Mouse (Mus musculus) activated CD4-positive, CD25-positive, alpha-beta regulatory T cell, adult 4 months (primary cell): ENCODE data around the gene Smim5. TPM values are rescaled to one million over a fixed set of nuclear protein-coding genes. Genes with fewer than 3 reads are reported as not detected.

Source experiments
- ATAC-seq: one replicate; pipeline ENCODE4 v1.8.0; 2017
- polyA plus RNA-seq, 2 experiments: library from polyadenylated mRNA; unstranded; fragments of 100-300 nt; shearing (Covaris generic); gene quantifications; one replicate each; pipeline ENCODE4 v1.2.1; 2017

Smim5 gene
- polyA plus RNA-seq, 2 experiments from 2014 or later = 0.89 to 1.2 TPM

GRCm38 (mm10) chr11:115898446-115898845 lies 1.3 kb upstream of the Smim5 start:
- peak; percentile 36 for ATAC-seq

DNA sequence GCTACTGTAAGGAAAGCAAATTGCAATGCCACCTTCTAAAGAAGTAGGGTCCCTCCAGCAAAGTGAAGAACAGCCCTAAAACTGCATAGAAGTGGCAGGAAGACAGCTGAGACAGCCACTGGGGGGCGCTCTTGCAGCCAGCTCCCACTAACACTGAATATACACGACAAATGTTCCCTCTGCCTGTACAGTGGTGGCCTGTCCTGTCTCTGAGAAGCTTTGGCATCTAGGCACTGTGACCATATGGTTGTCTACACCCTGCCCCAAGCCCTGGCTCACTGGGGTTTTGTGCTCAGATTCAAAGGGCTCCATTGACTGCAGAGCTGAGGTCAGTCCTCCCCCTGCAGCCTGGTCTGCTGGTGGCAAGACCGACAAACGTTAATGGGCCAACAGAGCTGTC lies 880 bp upstream of the Smim5 start:
- ATAC-seq = no peak

GRCm38 (mm10) chr11:115900561-115901337 lies 983 bp downstream of the Smim5 start:
- no peak for ATAC-seq

DNA sequence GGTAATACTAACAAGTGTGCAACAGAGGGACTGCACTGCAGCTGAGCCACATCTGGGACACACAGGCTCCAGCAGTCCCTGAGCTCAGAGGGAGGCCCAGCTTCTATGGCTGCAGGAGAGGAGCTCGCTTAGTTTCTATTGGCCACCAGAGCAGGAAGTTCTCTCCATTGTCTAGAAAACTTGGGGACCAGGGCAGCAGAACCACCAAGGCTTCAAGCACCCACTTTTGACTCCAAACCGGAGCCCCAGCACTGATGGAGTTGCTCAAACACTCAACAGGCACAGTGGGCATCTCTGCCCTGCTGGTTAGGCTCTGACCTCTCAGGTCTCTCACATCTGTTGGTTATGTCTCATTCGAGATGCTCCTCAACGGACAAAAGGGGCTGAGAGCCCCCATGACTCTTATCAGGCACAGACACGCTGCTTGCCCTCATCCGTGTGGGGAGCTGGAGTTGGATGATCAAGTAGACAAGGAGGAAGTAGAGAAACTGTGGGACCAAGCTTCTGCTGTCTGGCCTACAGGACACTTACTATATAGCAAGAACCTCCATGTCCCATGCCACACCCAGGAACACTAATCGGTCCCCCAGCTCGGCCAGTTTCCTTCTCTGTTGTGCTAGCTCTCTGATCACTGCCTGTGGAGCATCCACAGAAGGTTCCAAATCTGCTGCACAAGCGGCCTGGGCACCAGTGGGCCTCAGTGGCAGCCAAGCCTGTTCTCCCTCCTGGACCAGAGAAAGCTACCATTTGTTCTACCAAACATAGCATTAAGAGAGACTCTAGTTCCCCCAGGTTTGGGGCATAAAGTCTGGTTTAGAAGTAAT lies 1.8 kb downstream of the Smim5 start:
- ATAC-seq = no peak

DNA sequence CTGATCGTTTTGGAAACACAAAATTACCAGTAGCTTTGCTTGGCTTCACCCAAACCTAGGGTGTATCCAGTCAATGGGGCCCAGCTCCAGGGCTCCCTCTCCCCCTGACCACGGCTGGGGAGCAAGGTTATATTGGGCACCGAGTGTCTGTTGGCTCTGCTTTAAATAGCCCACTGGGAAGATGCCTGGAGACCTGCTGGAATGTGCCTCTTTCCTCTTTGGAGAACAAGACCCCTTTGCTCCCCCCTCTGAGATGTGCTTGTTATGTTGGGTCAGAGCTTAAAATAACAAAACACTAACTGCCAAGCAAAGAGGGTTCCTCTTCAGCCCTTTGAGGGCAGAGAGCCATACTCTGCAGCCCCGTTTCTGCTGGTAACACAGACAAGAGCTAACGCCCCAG lies 2.4 kb downstream of the Smim5 start:
- no peak for ATAC-seq

DNA sequence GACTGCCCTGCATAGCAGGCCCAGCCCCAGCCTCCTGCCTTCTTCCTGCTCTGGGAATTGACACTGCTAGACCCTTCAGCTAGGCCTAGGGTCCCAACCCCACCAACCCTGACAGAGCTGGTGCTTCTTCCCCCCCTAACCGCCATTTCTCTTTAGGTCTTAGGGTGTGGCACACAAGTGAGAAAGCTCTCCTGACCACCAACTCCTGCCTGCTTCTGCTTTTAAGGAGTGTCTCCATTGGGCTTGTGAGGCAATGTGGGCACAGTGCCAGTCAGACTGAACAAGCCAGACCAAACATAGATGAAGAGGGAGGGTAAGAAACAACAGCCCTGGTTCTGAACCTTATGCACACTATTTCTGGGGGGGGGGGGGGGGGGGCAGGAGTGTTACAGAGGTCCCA lies 3.1 kb downstream of the Smim5 start:
- ATAC-seq = no peak

- no peak for ATAC-seq
These were observed 3.8 kb downstream of the Smim5 start for GRCm38 (mm10) chr11:115903384-115904230.

- ATAC-seq = no peak
These were observed 4.6 kb downstream of the Smim5 start for GRCm38 (mm10) chr11:115904231-115904955.

DNA sequence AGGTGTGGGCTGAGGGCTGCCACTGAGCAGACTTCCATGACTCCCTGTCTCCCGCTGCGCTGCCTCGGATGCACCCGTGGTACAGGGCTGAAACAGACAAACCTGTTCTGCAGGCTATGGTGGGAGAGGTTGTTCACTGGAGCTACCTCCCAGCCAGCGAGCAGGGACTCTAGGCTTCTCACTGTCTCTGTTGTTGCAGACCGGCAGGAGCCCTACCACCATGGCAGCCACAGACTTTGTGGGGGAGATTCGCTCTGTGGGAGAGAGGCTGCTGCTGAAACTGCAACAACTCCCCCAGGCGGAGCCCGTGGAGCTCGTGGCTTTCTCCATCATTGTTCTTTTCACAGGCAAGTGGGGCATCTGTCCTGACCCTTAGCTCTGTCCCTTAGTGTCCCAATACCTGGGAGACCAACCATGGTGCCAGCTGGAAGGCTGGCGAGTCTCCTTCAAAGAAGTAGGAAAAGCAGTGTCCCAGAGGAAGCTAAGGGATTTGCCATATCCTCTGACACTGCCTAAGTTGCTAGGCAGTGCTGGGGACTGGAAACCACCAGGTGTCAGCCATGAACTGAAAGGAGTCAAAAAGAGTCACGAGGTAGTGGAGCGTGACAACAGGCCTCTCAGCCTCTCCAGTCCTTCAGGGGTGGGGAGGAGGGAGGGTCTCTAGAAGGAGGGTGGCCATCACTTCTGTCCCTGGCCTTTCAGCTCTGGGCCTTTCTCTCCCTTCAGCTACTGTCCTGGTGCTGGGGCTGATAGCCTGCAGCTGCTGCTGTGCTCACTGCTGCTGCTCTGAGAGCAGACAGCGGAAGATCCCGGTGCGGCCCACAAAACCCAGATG lies 5.4 kb downstream of the Smim5 start:
- ATAC-seq = no peak

DNA sequence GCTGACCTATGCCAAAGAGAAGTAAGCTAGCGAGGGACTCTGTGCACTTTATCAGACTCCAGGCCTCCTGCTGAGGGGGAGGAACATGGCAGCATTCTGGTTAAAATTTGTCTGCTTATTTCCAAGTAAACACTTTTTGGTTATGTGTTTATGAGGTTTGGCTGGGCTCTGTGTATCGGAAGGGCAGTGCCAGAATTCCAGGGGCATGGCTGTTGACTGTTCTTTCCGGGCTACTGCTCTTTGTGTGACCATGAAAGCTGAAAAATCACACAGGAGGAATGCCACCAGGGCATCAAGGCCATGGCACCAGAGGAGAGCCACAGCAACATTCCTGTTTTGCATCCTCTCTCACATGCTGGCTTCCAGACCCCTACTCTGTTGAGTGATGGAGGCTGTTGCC lies 6.3 kb downstream of the Smim5 start:
- ATAC-seq = no peak

DNA sequence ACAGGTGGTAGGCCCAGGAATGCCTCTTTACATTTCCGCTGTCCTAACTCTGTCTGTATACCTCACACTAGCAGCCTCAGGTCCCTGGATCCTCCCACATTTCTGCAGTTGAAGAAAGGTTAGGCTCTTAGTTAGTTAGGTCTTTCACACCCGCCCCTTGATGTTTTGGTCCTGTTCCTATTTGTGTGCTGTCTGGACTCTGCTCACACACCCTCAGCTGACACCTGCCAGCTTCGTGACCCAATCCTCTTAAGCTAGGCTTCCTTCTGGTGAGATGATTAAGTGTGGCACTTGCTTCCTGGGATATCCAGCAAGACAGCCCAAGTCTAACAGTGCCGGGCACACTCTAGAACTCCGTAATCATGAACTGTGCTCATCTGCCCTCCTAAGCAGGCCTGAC lies 6.8 kb downstream of the Smim5 start:
- ATAC-seq = no peak

DNA sequence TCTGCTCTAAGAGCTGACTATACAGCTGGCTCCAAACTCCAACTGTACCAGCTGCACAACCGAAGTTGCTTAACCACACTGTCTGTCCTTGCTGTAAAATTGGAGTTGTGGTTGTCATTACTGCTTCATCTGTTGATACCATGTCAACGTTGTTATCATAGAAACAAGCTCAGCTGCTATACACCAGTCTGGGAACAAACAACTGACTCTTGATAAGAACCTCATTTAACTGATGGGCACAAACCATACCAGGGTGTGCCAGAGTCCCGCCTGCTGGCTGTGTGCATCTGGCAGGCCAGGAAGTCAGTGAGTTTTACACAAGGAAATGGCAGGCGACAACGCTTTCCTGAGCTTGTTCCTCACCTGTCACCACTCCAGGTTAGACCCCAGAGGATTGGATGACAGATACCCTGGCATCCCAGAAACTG lies 11.4 kb downstream of the Smim5 start:
- ATAC-seq = no peak

- no peak for ATAC-seq
These were observed 12.0 kb downstream of the Smim5 start, which contains the start of gene Smim6 for GRCm38 (mm10) chr11:115911632-115912376. TSS of gene Smim6 (plus strand) at chr11:115912017.

GRCm38 (mm10) chr11:115916579-115916978 lies 16.8 kb downstream of the Smim5 start:
- no peak for ATAC-seq

DNA sequence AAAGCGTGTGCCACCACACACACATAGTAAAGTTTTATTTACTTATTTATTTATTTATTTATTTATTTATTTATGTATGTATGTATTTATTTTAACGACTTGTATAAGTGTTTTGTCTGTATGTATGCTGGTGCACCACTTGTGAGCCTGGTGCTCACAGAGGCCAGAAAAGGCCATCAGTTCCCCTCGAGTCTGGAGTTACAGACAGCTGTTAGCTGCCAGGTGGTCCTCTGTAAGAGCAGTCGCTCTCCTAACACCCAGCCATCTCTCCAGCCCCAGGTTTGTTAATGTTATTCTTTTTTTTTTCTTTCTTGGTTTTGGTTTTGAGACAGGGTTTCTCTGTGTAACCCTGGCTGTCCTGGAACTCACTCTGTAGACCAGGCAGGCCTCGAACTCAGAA lies 18.9 kb downstream of the Smim5 start:
- ATAC-seq = no peak

- no peak for ATAC-seq
These were observed 19.3 kb downstream of the Smim5 start for GRCm38 (mm10) chr11:115919073-115919472.

DNA sequence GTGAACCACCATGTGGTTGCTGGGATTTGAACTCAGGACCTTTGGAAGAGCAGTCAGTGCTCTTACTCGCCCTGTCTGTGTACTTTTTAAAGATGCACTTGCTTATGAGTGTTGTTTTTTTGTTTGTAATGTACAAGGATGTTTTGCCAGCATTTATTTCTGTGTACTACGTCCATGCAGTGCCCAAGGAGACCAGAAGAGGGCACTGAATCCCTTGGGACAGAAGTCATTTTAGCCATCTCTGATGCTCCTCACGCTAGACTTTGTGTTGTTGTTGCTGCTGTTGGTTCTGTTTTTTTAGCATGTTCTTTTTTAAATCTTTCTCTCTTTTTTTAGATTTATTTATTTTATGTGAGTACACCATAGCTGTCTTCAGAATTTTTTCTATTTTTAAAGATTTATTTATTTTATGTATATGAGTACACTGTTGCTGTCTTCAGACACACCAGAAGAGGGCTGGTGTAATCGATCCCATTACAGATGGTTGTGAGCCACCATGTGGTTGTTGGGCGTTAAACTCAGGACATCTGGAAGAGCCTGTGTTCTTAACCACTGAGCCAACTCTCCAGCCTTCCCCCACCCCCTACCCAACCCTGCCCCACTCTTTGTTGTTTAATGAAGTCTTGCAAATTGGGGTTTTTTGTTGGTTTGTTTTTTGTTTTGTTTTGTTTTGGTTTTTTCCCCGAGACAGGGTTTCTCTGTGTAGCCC lies 20.5 kb downstream of the Smim5 start:
- no peak for ATAC-seq

DNA sequence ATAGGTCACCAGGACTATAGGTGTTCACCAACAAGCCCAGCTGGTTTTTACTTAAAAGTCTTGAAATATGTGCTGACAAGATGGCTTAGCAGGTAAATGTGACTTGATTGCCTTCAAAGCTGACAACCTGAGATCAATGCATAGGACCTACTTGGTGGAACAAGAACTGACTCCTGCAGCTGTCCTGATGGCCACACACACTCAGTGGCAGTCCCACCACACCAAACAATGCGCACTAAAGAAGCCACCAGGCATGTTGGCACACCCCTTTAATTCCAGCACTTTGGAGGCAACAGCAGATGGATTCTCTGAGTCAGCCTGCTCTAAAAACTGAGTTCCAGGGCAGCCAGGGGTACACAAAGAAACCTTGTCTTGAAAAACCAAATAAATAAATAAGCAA lies 22.2 kb downstream of the Smim5 start:
- ATAC-seq = no peak

GRCm38 (mm10) chr11:115929031-115929430 lies 29.3 kb downstream of the Smim5 start:
- ATAC-seq = no peak

DNA sequence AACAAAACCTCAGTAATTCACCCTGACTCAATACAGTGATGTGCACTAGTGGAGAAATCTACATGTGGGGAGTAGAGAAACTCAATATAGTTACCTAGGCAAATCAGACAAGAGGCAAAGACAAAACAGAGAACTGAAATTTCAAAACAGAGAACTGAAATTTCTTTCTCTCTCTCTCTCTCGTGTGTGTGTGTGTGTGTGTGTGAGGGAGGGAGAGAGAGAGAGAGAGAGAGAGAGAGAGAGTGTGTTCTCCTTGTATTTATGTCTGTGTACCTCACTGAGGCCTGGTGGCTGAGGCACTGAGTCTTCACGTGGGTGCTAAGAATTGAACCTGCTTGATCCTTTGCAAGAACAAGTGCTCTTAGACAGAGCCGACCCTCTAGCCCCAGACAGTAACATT lies 30.1 kb downstream of the Smim5 start:
- no peak for ATAC-seq
